Mouse (Mus musculus): ENCODE results near the gene Nup153. TPM values are rescaled to one million over a fixed set of nuclear protein-coding genes. Genes with fewer than 3 reads are reported as not detected.
A peak's percentile ranks its signal among the peaks of the same experiment; 100 is the strongest.

The Nup153 gene
- total RNA-seq, 4 experiments from 2014 or later = 45.2 to 67.6 (median 53.9) TPM

GRCm38 (mm10) chr13:46727038-46727836, 503 bp downstream of the Nup153 start:
- DNase-seq = peak; percentile 62

GRCm38 (mm10) chr13:46726288-46727037, 1.3 kb downstream of the Nup153 start:
- no peak for DNase-seq

- DNase-seq = no peak
These were observed 2.5 kb downstream of the Nup153 start for GRCm38 (mm10) chr13:46725227-46725626.

GRCm38 (mm10) chr13:46724371-46724770, 3.4 kb downstream of the Nup153 start:
- no peak for DNase-seq

GRCm38 (mm10) chr13:46721009-46721408, 6.7 kb downstream of the Nup153 start:
- no peak for DNase-seq

GRCm38 (mm10) chr13:46718893-46719400, 8.8 kb downstream of the Nup153 start:
- DNase-seq = no peak

- DNase-seq = no peak
These were observed 11.6 kb downstream of the Nup153 start for GRCm38 (mm10) chr13:46715976-46716639.

- no peak for DNase-seq
These were observed 14.3 kb downstream of the Nup153 start for GRCm38 (mm10) chr13:46713486-46713885.

GRCm38 (mm10) chr13:46703138-46703537, 24.6 kb downstream of the Nup153 start:
- no peak for DNase-seq

- no peak for DNase-seq
These were observed 26.3 kb downstream of the Nup153 start for GRCm38 (mm10) chr13:46701486-46701885.

- DNase-seq = no peak
These were observed 28.4 kb downstream of the Nup153 start for GRCm38 (mm10) chr13:46699372-46699771.

- DNase-seq = no peak
These were observed 31.0 kb downstream of the Nup153 start for GRCm38 (mm10) chr13:46696788-46697187.

- DNase-seq = no peak
These were observed 31.8 kb downstream of the Nup153 start for GRCm38 (mm10) chr13:46695932-46696331.

- no peak for DNase-seq
These were observed 32.3 kb downstream of the Nup153 start for GRCm38 (mm10) chr13:46695296-46695908.

- DNase-seq = no peak
These were observed 37.0 kb downstream of the Nup153 start for GRCm38 (mm10) chr13:46690559-46691241.

GRCm38 (mm10) chr13:46683370-46683769, 44.4 kb downstream of the Nup153 start:
- no peak for DNase-seq

GRCm38 (mm10) chr13:46682921-46683320, 44.8 kb downstream of the Nup153 start:
- DNase-seq = no peak

GRCm38 (mm10) chr13:46677721-46678120, 50.0 kb downstream of the Nup153 start:
- no peak for DNase-seq

- peak; percentile 37 for DNase-seq
These were observed 53.1 kb downstream of the Nup153 start for GRCm38 (mm10) chr13:46674601-46675000.

- DNase-seq = no peak
These were observed 57.2 kb downstream of the Nup153 start for GRCm38 (mm10) chr13:46670514-46670913.

- DNase-seq = no peak
These were observed 58.0 kb downstream of the Nup153 start for GRCm38 (mm10) chr13:46669620-46670271.

Data from adrenal gland, adult 8-10 months (tissue).